Mouse (Mus musculus): ENCODE results near the gene Yjefn3.

DNA sequence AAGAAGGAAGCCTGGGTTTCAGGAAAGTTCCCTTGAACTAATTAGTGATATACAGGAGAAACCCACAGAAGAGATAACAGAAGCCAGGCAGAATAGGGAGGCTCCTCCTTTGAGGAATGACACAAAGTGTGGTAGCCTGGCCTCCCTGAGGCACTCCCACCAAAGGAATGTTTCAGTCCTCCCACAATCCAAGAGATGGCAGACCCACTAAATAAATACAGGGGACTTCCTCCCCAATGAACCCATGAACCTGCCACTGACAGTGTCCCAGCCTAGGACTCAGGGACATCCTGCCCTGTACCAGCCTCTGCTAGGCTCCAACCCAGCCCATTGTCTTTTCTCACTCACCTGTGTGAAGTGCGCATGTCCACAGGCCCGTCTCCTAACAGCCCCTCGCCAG lies 32.9 kb upstream of the Yjefn3 start:
- TF ChIP-seq CTCF (IDR thresholded peaks at IDR 0.05; ENCODE audit: extremely low read depth, insufficient read depth, insufficient read length, insufficient replicate concordance) (no peak), POLR2A (IDR thresholded peaks at IDR 0.05; ENCODE audit: low read depth, low read length) (no peak)

Data from spleen, adult 2 months (tissue).